Mouse (Mus musculus) kidney, embryonic 14.5 days (tissue): ENCODE data around the gene Gpr63. TPM values are rescaled to one million over a fixed set of nuclear protein-coding genes. Genes with fewer than 3 reads are reported as not detected.

Source experiments
- ATAC-seq: fragments of 200-750 bp; cut with Nextera tagmentation; 2 replicates; pipeline ENCODE4 v1.8.0; 2017; ENCODE audit warnings: moderate number of reproducible peaks, mild to moderate bottlenecking, moderate TSS enrichment, moderate library complexity; ENCODE audit not compliant: low FRiP score, low TSS enrichment
- H3K27ac ChIP-seq: fragments of 300-500 bp; sonication (generic); 2 replicates; pipeline ENCODE4 v1.5.1; 2014; ENCODE audit warnings: low read depth, mild to moderate bottlenecking, low read length, moderate library complexity, mixed read lengths
- H3K27me3 ChIP-seq: fragments of 300-500 bp; sonication (generic); 2 replicates; pipeline ENCODE4 v1.6.1; 2014; ENCODE audit warnings: mild to moderate bottlenecking, low read length; ENCODE audit not compliant: control insufficient read depth, insufficient read depth
- H3K36me3 ChIP-seq: fragments of 300-500 bp; sonication (generic); 2 replicates; pipeline ENCODE4 v1.6.1; 2014; ENCODE audit warnings: low read length, mixed read lengths; ENCODE audit not compliant: control insufficient read depth, insufficient read depth
- H3K4me1 ChIP-seq: fragments of 300-500 bp; sonication (generic); 2 replicates; pipeline ENCODE4 v1.6.1; 2014; ENCODE audit warnings: low read length, mixed read lengths; ENCODE audit not compliant: control insufficient read depth, insufficient read depth
- H3K4me2 ChIP-seq: fragments of 300-500 bp; sonication (generic); replicated peaks from 2 replicates; pipeline ENCODE4 v1.6.1; 2014; ENCODE audit warnings: low read depth, mild to moderate bottlenecking, low read length
- H3K4me3 ChIP-seq: fragments of 300-500 bp; sonication (generic); 2 replicates; pipeline ENCODE4 v1.5.1; 2014; ENCODE audit warnings: mild to moderate bottlenecking, low read length
- H3K9ac ChIP-seq: fragments of 300-500 bp; sonication (generic); 2 replicates; pipeline ENCODE4 v1.6.1; 2014; ENCODE audit warnings: low read depth, mild to moderate bottlenecking, low read length, moderate library complexity
- H3K9me3 ChIP-seq: fragments of 300-500 bp; sonication (generic); 2 replicates; pipeline ENCODE4 v1.6.1; 2016; ENCODE audit warnings: low read length; ENCODE audit not compliant: control insufficient read depth
- WGBS: fragments of 180-500 bp; shearing (Covaris S2); extraction: QIAGEN DNeasy Blood & Tissue Kit; methylation state at CpG from one replicate; pipeline ENCODE4 v1.1.7; 2014; 5-methylcytosine and 5-hydroxymethylcytosine counted together
- polyA plus RNA-seq: library from polyadenylated mRNA; unstranded; fragments of >200 nt; fragmentation: Nextera tagmentation; extraction: Ambion mirVana; gene quantifications from 2 replicates; pipeline ENCODE4 v1.2.1, GENCODE M21; 2014

Gpr63 gene
- polyA plus RNA-seq: 0.67 and 3.0 TPM in 2 replicates

- WGBS: under 1% methylated on average over 72 of the region's 78 CpGs
- Histone ChIP-seq H3K4me1 (no peaks in the 10 kb centered on the region), H3K36me3 (no peaks in the 10 kb centered on the region), H3K4me2 (peak within 1 kb of the TSS; percentile 59), H3K4me3 (peak within 1 kb of the TSS; percentile 73), H3K9ac (peak within 1 kb of the TSS; percentile 90), H3K9me3 (no peaks in the 10 kb centered on the region), H3K27me3 (no peaks in the 10 kb centered on the region), H3K27ac (peak within 1 kb of the TSS; percentile 83)
- peak; percentile 98 for ATAC-seq
Measured at GRCm38 (mm10) chr4:24966299-24966991, at the start of gene Gpr63. Gene Gpr63, plus strand, starts transcription at chr4:24966407.

GRCm38 (mm10) chr4:24920006-24920577 lies 46.1 kb upstream of the Gpr63 start:
- ATAC-seq: no peak
- Histone ChIP-seq H3K27ac (no peak overlapping the region), H3K36me3 (no peaks in the 10 kb centered on the region), H3K27me3 (no peaks in the 10 kb centered on the region), H3K4me1 (no peaks in the 10 kb centered on the region), H3K9me3 (no peaks in the 10 kb centered on the region), H3K9ac (no peak overlapping the region), H3K4me3 (no peak overlapping the region), H3K4me2 (no peak overlapping the region)
- WGBS: 75% methylated on average over 5 of the region's 5 CpGs

GRCm38 (mm10) chr4:24924726-24925125 lies 41.5 kb upstream of the Gpr63 start:
- Histone ChIP-seq H3K9ac (no peak overlapping the region), H3K9me3 (no peaks in the 10 kb centered on the region), H3K4me1 (no peaks in the 10 kb centered on the region), H3K27ac (no peak overlapping the region), H3K4me2 (no peak overlapping the region), H3K27me3 (no peaks in the 10 kb centered on the region), H3K36me3 (no peaks in the 10 kb centered on the region), H3K4me3 (no peak overlapping the region)
- 76% methylated on average over 2 of the region's 2 CpGs for WGBS
- ATAC-seq: no peak

- H3K27me3 ChIP-seq: no peaks in the 10 kb centered on the region
- H3K27ac ChIP-seq: no peak overlapping the region
- H3K4me2 ChIP-seq: no peak overlapping the region
- ATAC-seq: no peak
- no peak overlapping the region for H3K4me3 ChIP-seq
- no peaks in the 10 kb centered on the region for H3K4me1 ChIP-seq
- no peaks in the 10 kb centered on the region for H3K9me3 ChIP-seq
- no peak overlapping the region for H3K9ac ChIP-seq
- 87% methylated on average over 5 of the region's 5 CpGs for WGBS
- H3K36me3 ChIP-seq: no peaks in the 10 kb centered on the region
Measured at GRCm38 (mm10) chr4:24928260-24928780, 37.9 kb upstream of the Gpr63 start.

GRCm38 (mm10) chr4:24928926-24929325 lies 37.3 kb upstream of the Gpr63 start:
- H3K27me3 ChIP-seq: no peaks in the 10 kb centered on the region
- WGBS: 89% methylated on average over 5 of the region's 5 CpGs
- no peaks in the 10 kb centered on the region for H3K9me3 ChIP-seq
- H3K4me2 ChIP-seq: no peak overlapping the region
- H3K4me3 ChIP-seq: no peak overlapping the region
- H3K36me3 ChIP-seq: no peaks in the 10 kb centered on the region
- H3K4me1 ChIP-seq: no peaks in the 10 kb centered on the region
- no peak overlapping the region for H3K27ac ChIP-seq
- H3K9ac ChIP-seq: no peak overlapping the region
- no peak for ATAC-seq

GRCm38 (mm10) chr4:24942728-24943424 lies 23.3 kb upstream of the Gpr63 start:
- WGBS: 72% methylated on average over 6 of the region's 6 CpGs

GRCm38 (mm10) chr4:24965918-24966298 lies 299 bp upstream of the Gpr63 start:
- WGBS: 7% methylated on average over 8 of the region's 8 CpGs
- ATAC-seq: no peak
- Histone ChIP-seq H3K27me3 (no peaks in the 10 kb centered on the region), H3K4me3 (peak overlapping the region; percentile 73), H3K36me3 (no peaks in the 10 kb centered on the region), H3K9me3 (no peaks in the 10 kb centered on the region), H3K27ac (peak overlapping the region; percentile 83; the same call in 1 of the 2 replicates), H3K9ac (peak overlapping the region; percentile 90), H3K4me2 (peak overlapping the region; percentile 59), H3K4me1 (no peaks in the 10 kb centered on the region)

More at GRCm38 (mm10) chr4:24942728-24943424, 23.3 kb upstream of the Gpr63 start:
- no peak overlapping the region for H3K4me3 ChIP-seq
- no peak overlapping the region for H3K9ac ChIP-seq
- H3K9me3 ChIP-seq: no peaks in the 10 kb centered on the region; the same call in 1 of the 2 replicates
- no peaks in the 10 kb centered on the region for H3K4me1 ChIP-seq
- no peaks in the 10 kb centered on the region for H3K36me3 ChIP-seq
- H3K27me3 ChIP-seq: no peaks in the 10 kb centered on the region
- ATAC-seq: no peak
- H3K4me2 ChIP-seq: no peak overlapping the region
- H3K27ac ChIP-seq: no peak overlapping the region

GRCm38 (mm10) chr4:24967251-24967650 lies 1.0 kb downstream of the Gpr63 start:
- Histone ChIP-seq H3K4me2 (peak overlapping the region; percentile 59), H3K27ac (no peak overlapping the region), H3K9me3 (no peaks in the 10 kb centered on the region), H3K9ac (peak overlapping the region; percentile 90; the same call in 1 of the 2 replicates), H3K27me3 (no peaks in the 10 kb centered on the region), H3K4me3 (peak overlapping the region; percentile 73), H3K4me1 (no peaks in the 10 kb centered on the region), H3K36me3 (no peaks in the 10 kb centered on the region)
- ATAC-seq: no peak
- WGBS: 13% methylated on average over 7 of the region's 7 CpGs
